9 mouse cellular contexts compared by ENCODE assay signal in the genomic region with DNA sequence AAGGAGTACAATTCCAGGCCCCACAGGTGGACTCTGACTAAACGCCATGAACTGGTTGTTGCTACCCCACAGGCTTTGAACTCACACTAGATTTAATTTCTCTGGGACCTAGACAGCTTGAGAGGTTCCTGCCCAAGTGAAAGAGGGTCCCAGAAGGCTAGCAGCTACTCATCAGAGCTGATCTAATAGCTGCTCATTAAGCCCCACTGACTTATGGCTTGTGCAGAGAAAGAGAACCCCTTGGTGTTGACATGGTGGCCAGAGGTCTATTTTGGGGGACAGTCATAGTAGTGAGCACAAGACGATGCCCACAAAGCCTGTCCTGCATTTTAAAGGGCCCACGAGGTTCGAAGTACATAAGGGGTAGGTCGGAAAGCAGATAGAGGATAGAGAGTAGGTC. TPM values are rescaled to one million over a fixed set of nuclear protein-coding genes. Genes with fewer than 3 reads are reported as not detected.
DNase-seq lines count a peak whose midpoint lies in the region; ATAC-seq and TF ChIP-seq lines count a peak whose summit lies in the region.
"Had no signal": no experiment of that assay in that cellular context is flagged by ENCODE, and none has a peak within 500 bp of the region (broad histone marks: within the 10 kb centered on the region; RNA-seq: fewer than 3 reads in every experiment).

No protein-coding gene starts in this region.

- peak overlapping the region; percentile 97 for H3K4me3 ChIP-seq in gastrocnemius, adult 2 months
- peak overlapping the region; percentile 70 for H3K4me3 ChIP-seq in thymus, adult 2 months (ENCODE audit: control insufficient read depth, insufficient read depth, low read length)
- H3K4me3 ChIP-seq in liver, embryonic 12.5 days = peak overlapping the region; percentile 77

- H3K36me3 ChIP-seq in thymus, adult 2 months (ENCODE audit: control insufficient read depth, insufficient read depth, low read length) = 0 out of 2 replicates have a peak, but pooled peaks cover 3% of the 10 kb centered on the region
- peaks cover 38% of the 10 kb centered on the region for H3K36me3 ChIP-seq in liver, embryonic 12.5 days

- no peak for TF ChIP-seq CTCF in gastrocnemius, adult 2 months (IDR thresholded peaks at IDR 0.05)
- TF ChIP-seq CTCF in thymus, adult 2 months (IDR thresholded peaks at IDR 0.05; ENCODE audit: borderline replicate concordance, control insufficient read depth, extremely low read depth, insufficient read depth, low read length, poor library complexity) = no peak

- WGBS in thymus, adult 2 months = 8% methylated on average over 5 of the region's 5 CpGs
- 7% methylated on average over 5 of the region's 5 CpGs for WGBS in liver, embryonic 12.5 days (ENCODE audit: insufficient replicate concordance)

- no peak for ATAC-seq in liver, embryonic 12.5 days

- intact Hi-C loops in gastrocnemius, adult 2 months (cut with DNase I) = no loop called here

- no peaks in the 10 kb centered on the region for H3K27me3 ChIP-seq in thymus, adult 2 months (ENCODE audit: control insufficient read depth, insufficient read depth, low read length)
- H3K27me3 ChIP-seq in liver, embryonic 12.5 days (replicated peaks) = no peaks in the 10 kb centered on the region

- H3K27ac ChIP-seq in gastrocnemius, adult 2 months = peak overlapping the region; percentile 98
- H3K27ac ChIP-seq in thymus, adult 2 months (ENCODE audit: control insufficient read depth, insufficient read depth, low read length) = no peak overlapping the region
- peak overlapping the region; percentile 89 for H3K27ac ChIP-seq in liver, embryonic 12.5 days

- peak overlapping the region; percentile 84 for H3K9ac ChIP-seq in liver, embryonic 12.5 days

- peaks cover 32% of the 10 kb centered on the region for H3K4me1 ChIP-seq in thymus, adult 2 months (replicated peaks; ENCODE audit: control insufficient read depth, insufficient read depth, low read length)
- peaks cover 71% of the 10 kb centered on the region for H3K4me1 ChIP-seq in liver, embryonic 12.5 days

- TF ChIP-seq POLR2A in thymus, adult 2 months (IDR thresholded peaks at IDR 0.05; ENCODE audit: control insufficient read depth, extremely low read depth, insufficient read depth, low read length, poor library complexity) = no peak

- peak; percentile 16 for DNase-seq in gastrocnemius, adult 2 months
- no peak for DNase-seq in gastrocnemius, adult 18-20 months (ENCODE audit: low spot score)
- DNase-seq in thymus, adult 2 months = no peak
- no peak for DNase-seq in thymus, postnatal 0 days (ENCODE audit: low spot score)
- no peak for DNase-seq in right cerebral cortex, postnatal 25 days
- no peak for DNase-seq in layer of hippocampus, postnatal 36 days
- no peak for DNase-seq in adrenal gland, postnatal 10 days
- DNase-seq: cerebellum, adult 11-12 months had no signal

- no peaks in the 10 kb centered on the region for H3K9me3 ChIP-seq in liver, embryonic 12.5 days (replicated peaks)

- H3K4me2 ChIP-seq in liver, embryonic 12.5 days = peak overlapping the region; percentile 98

RNA-seq across cellular contexts. Expression of a gene that starts 0.8 kb away (rescaled TPM):
- total RNA-seq in gastrocnemius, adult 2 months (2021) = 10 to 100 TPM; 55.5 to 58.8 TPM
- total RNA-seq in gastrocnemius, adult 18-20 months (2021) = 10 to 100 TPM; 62.0 to 64.3 TPM
- 31.1 and 39.3 TPM in 2 replicates for polyA plus RNA-seq in thymus, adult 2 months (2012; rRNA removed)
- 73.5 and 85.3 TPM in 2 replicates for polyA plus RNA-seq in thymus, postnatal 0 days (2015; fragmentation: Nextera tagmentation; extraction: Ambion mirVana)
- polyA plus RNA-seq in liver, embryonic 12.5 days (2016; fragmentation: Nextera tagmentation; extraction: Ambion mirVana) = 74.6 and 76.1 TPM in 2 replicates
- 10 to 100 TPM; 42.8 to 44.9 TPM for total RNA-seq in layer of hippocampus, postnatal 36 days (2021)
- total RNA-seq in adrenal gland, postnatal 10 days (2021) = 10 to 100 TPM; 58.3 to 59.7 TPM

RNA-seq across cellular contexts. Expression of a gene that starts 0.9 kb away (rescaled TPM):
- total RNA-seq in gastrocnemius, adult 2 months (2021) = 1 to 10 TPM; 7.6 to 8.2 TPM
- 1 to 10 TPM; 6.6 to 7.1 TPM for total RNA-seq in gastrocnemius, adult 18-20 months (2021)
- polyA plus RNA-seq in thymus, adult 2 months (2012; rRNA removed) = 36.9 and 45.1 TPM in 2 replicates
- 24.7 and 28.5 TPM in 2 replicates for polyA plus RNA-seq in thymus, postnatal 0 days (2015; fragmentation: Nextera tagmentation; extraction: Ambion mirVana)
- 56.1 and 60.9 TPM in 2 replicates for polyA plus RNA-seq in liver, embryonic 12.5 days (2016; fragmentation: Nextera tagmentation; extraction: Ambion mirVana)
- total RNA-seq in layer of hippocampus, postnatal 36 days (2021) = 10 to 100 TPM; 13.1 to 13.7 TPM
- 10 to 100 TPM; 53.8 to 57.1 TPM for total RNA-seq in adrenal gland, postnatal 10 days (2021)

RNA-seq across cellular contexts. Expression of a gene that starts 7.0 kb away (rescaled TPM):
- 10 to 100 TPM; 83.2 to 90.2 TPM for total RNA-seq in gastrocnemius, adult 2 months (2021)
- 10 to 100 TPM; 82.6 to 90.7 TPM for total RNA-seq in gastrocnemius, adult 18-20 months (2021)
- 132 and 186 TPM in 2 replicates for polyA plus RNA-seq in thymus, adult 2 months (2012; rRNA removed)
- 11.7 and 13.0 TPM in 2 replicates for polyA plus RNA-seq in thymus, postnatal 0 days (2015; fragmentation: Nextera tagmentation; extraction: Ambion mirVana)
- polyA plus RNA-seq in liver, embryonic 12.5 days (2016; fragmentation: Nextera tagmentation; extraction: Ambion mirVana) = 5.7 and 6.2 TPM in 2 replicates
- 10 to 100 TPM; 21.4 to 21.5 TPM for total RNA-seq in layer of hippocampus, postnatal 36 days (2021)
- total RNA-seq in adrenal gland, postnatal 10 days (2021) = 100 to 1,000 TPM; 184 to 198 TPM

RNA-seq across cellular contexts. Expression of a gene that starts 13.3 kb away (rescaled TPM):
- total RNA-seq in gastrocnemius, adult 2 months (2021) = 1 to 10 TPM; 6.1 to 6.3 TPM
- 1 to 10 TPM; 7.2 to 8.9 TPM for total RNA-seq in gastrocnemius, adult 18-20 months (2021)
- 10.0 and 14.9 TPM in 2 replicates for polyA plus RNA-seq in thymus, adult 2 months (2012; rRNA removed)
- 6.1 and 8.9 TPM in 2 replicates for polyA plus RNA-seq in thymus, postnatal 0 days (2015; fragmentation: Nextera tagmentation; extraction: Ambion mirVana)
- polyA plus RNA-seq in liver, embryonic 12.5 days (2016; fragmentation: Nextera tagmentation; extraction: Ambion mirVana) = 3.7 and 5.8 TPM in 2 replicates
- total RNA-seq in layer of hippocampus, postnatal 36 days (2021) = 1 to 10 TPM; 3.9 to 6.0 TPM
- 10 to 100 TPM; 16.8 to 19.6 TPM for total RNA-seq in adrenal gland, postnatal 10 days (2021)

RNA-seq across cellular contexts. Expression of a gene that starts 19.2 kb away (rescaled TPM):
- 100 to 1,000 TPM; 345 to 348 TPM for total RNA-seq in gastrocnemius, adult 2 months (2021)
- 100 to 1,000 TPM; 288 to 309 TPM for total RNA-seq in gastrocnemius, adult 18-20 months (2021)
- polyA plus RNA-seq in thymus, adult 2 months (2012; rRNA removed) = 256 and 296 TPM in 2 replicates
- 49.2 and 50.5 TPM in 2 replicates for polyA plus RNA-seq in thymus, postnatal 0 days (2015; fragmentation: Nextera tagmentation; extraction: Ambion mirVana)
- 16.6 and 17.8 TPM in 2 replicates for polyA plus RNA-seq in liver, embryonic 12.5 days (2016; fragmentation: Nextera tagmentation; extraction: Ambion mirVana)
- total RNA-seq in layer of hippocampus, postnatal 36 days (2021) = 10 to 100 TPM; 17.7 to 27.0 TPM
- 1,000 to 10,000 TPM; 1,181 to 1,292 TPM for total RNA-seq in adrenal gland, postnatal 10 days (2021)
